Mouse (Mus musculus) lung, postnatal 0 days (tissue): ENCODE measurements around the gene Angptl1.

ENCODE experiments used
- CTCF ChIP-seq: IDR thresholded peaks from 2 replicates; pipeline ENCODE4 v1.5.1; 2016; ENCODE audit warnings: antibody characterized with exemption, mild to moderate bottlenecking
- EP300 ChIP-seq: IDR thresholded peaks from 2 replicates; pipeline ENCODE4 v1.6.1; 2016; ENCODE audit warnings: antibody characterized with exemption, mild to moderate bottlenecking, control low read depth

GRCm38 (mm10) chr1:156891561-156891960 is 53.2 kb downstream of the Angptl1 start:
- TF ChIP-seq CTCF, result peak; percentile 41
- no peak for TF ChIP-seq EP300
